ENCODE assay signal across 17 mouse cellular contexts in the genomic region with DNA sequence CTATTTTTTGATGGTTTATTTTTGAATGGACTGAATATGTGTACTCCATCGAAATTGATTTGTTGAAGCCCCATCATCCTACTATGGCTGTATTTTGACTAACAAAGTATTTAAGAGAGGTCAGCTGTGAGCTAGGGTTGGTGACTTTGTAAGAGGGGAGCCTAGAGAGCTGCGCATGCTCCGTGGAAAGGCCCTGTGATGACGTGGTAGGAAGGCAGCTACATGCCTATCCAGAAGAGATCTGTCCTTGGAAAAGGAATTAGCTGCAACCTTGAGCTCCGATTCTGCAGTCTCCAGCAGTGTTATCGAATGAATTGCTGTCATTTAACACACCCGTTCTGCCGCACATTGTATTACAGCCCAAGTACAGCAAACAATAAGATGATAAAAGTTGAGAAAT.
"Had no signal": no experiment of that assay in that cellular context is flagged by ENCODE, and none has a peak within 500 bp of the region (broad histone marks: within the 10 kb centered on the region; RNA-seq: fewer than 3 reads in every experiment).

No protein-coding gene starts in this region.

- H3K4me1 ChIP-seq: liver, embryonic 13.5 days; neural tube, embryonic 12.5 days; neural tube, embryonic 15.5 days had no signal

- H3K27ac ChIP-seq: liver, embryonic 13.5 days; neural tube, embryonic 12.5 days; neural tube, embryonic 15.5 days; stomach, postnatal 0 days had no signal

- H3K9ac ChIP-seq: liver, embryonic 13.5 days; neural tube, embryonic 12.5 days; neural tube, embryonic 15.5 days had no signal

- H3K9me3 ChIP-seq: liver, embryonic 13.5 days; neural tube, embryonic 12.5 days; neural tube, embryonic 15.5 days had no signal

- DNase-seq: kidney, adult 9 months; kidney, postnatal 14 days; kidney, postnatal 4 days; liver, embryonic 13.5 days; lung, adult 2 months; lung, postnatal 14 days; lung, postnatal 4 days; midbrain, embryonic 14.5 days; right cerebral cortex, adult 18-20 months; right cerebral cortex, postnatal 14 days; right cerebral cortex, postnatal 4 days; thymus, adult 2 months; thymus, postnatal 14 days had no signal

- H3K4me3 ChIP-seq: liver, embryonic 13.5 days; neural tube, embryonic 12.5 days; neural tube, embryonic 15.5 days had no signal

- H3K36me3 ChIP-seq: liver, embryonic 13.5 days; neural tube, embryonic 12.5 days; neural tube, embryonic 15.5 days had no signal

- H3K27me3 ChIP-seq: liver, embryonic 13.5 days; neural tube, embryonic 12.5 days; neural tube, embryonic 15.5 days had no signal

- H3K4me2 ChIP-seq: liver, embryonic 13.5 days; midbrain, embryonic 11.5 days; neural tube, embryonic 12.5 days; neural tube, embryonic 15.5 days had no signal
